Mouse (Mus musculus) forebrain, embryonic 15.5 days (tissue): ENCODE data around the gene Trim60. TPM values are rescaled to one million over a fixed set of nuclear protein-coding genes. Genes with fewer than 3 reads are reported as not detected.
"Not testable (repeated sequence)": the region's sequence is repeated elsewhere in the genome, so short reads cannot be mapped to it uniquely, and the experiment has no call there.

Experiments
- ATAC-seq: fragments of 200-750 bp; cut with Nextera tagmentation; replicated peaks from 2 replicates; pipeline ENCODE4 v1.8.0; 2017; ENCODE audit warnings: mild to moderate bottlenecking, moderate TSS enrichment, moderate library complexity
- H3K27ac ChIP-seq: fragments of 300-500 bp; sonication (generic); replicated peaks from 2 replicates; pipeline ENCODE4 v1.5.1; 2015; ENCODE audit warnings: mild to moderate bottlenecking, inconsistent platforms
- H3K27me3 ChIP-seq: fragments of 300-500 bp; sonication (generic); 2 replicates; pipeline ENCODE4 v1.6.1; 2015; ENCODE audit warnings: inconsistent platforms
- H3K36me3 ChIP-seq: fragments of 300-500 bp; sonication (generic); 2 replicates; pipeline ENCODE4 v1.6.1; 2015; ENCODE audit warnings: mild to moderate bottlenecking, inconsistent platforms
- H3K4me1 ChIP-seq: fragments of 300-500 bp; sonication (generic); 2 replicates; pipeline ENCODE4 v1.6.1; 2015; ENCODE audit warnings: inconsistent platforms
- H3K4me2 ChIP-seq: fragments of 300-500 bp; sonication (generic); replicated peaks from 2 replicates; pipeline ENCODE4 v1.6.1; 2015; ENCODE audit warnings: mild to moderate bottlenecking, inconsistent platforms
- H3K4me3 ChIP-seq: fragments of 300-500 bp; sonication (generic); 2 replicates; pipeline ENCODE4 v1.5.1; 2015; ENCODE audit warnings: mild to moderate bottlenecking, inconsistent platforms
- H3K9ac ChIP-seq: fragments of 300-500 bp; sonication (generic); replicated peaks from 2 replicates; pipeline ENCODE4 v1.6.1; 2015; ENCODE audit warnings: mild to moderate bottlenecking, inconsistent platforms
- H3K9me3 ChIP-seq: fragments of 300-500 bp; sonication (generic); 2 replicates; pipeline ENCODE4 v1.6.1; 2016; ENCODE audit warnings: inconsistent platforms
- WGBS: fragments of 180-500 bp; shearing (Covaris S2); methylation state at CpG from one replicate; pipeline ENCODE4 v1.1.7; 2015; ENCODE audit warnings: mixed read lengths; 5-methylcytosine and 5-hydroxymethylcytosine counted together
- polyA plus RNA-seq: library from polyadenylated mRNA; unstranded; fragments of >200 nt; fragmentation: Nextera tagmentation; extraction: Ambion mirVana; gene quantifications from 2 replicates; pipeline ENCODE4 v1.2.1, GENCODE M21; 2015

The Trim60 gene
- polyA plus RNA-seq, 1 experiment from 2014 or later, result not detected

DNA sequence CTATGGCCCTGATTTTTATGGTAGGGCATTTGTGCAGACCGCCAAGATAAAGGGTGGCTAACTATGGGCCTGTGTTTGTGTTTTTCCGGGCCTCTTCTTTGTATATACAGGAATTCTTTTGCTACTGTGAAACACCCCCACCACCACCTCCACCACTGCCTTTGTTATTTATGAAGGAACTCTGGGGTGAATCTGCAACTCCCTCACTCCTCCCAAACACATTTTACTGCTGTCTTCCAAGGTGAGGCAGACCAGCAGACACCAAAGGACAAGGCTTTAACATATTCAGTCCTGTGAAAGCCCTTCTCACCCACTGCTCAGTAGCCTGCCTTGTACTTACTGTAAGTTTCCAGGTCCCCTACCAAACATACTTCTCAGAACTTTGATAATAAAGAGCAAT lies 15.8 kb upstream of the Trim60 start:
- Histone ChIP-seq H3K9ac (no peak overlapping the region), H3K36me3 (no peaks in the 10 kb centered on the region), H3K4me3 (no peak overlapping the region), H3K4me1 (peaks cover 21% of the 10 kb centered on the region; the same call in 1 of the 2 replicates), H3K4me2 (no peak overlapping the region), H3K27ac (no peak overlapping the region), H3K9me3 (no peaks in the 10 kb centered on the region), H3K27me3 (no peaks in the 10 kb centered on the region)
- WGBS, result 24% methylated on average over 2 of the region's 2 CpGs
- no peak for ATAC-seq

GRCm38 (mm10) chr8:65033056-65033455 lies 14.7 kb upstream of the Trim60 start:
- H3K27ac ChIP-seq, result no peak overlapping the region
- WGBS, result 77% methylated on average over 13 of the region's 13 CpGs
- H3K4me3 ChIP-seq, result no peak overlapping the region
- H3K9me3 ChIP-seq, result no peaks in the 10 kb centered on the region
- no peak overlapping the region for H3K9ac ChIP-seq
- ATAC-seq, result no peak
- H3K36me3 ChIP-seq, result no peaks in the 10 kb centered on the region
- H3K4me1 ChIP-seq, result peaks cover 21% of the 10 kb centered on the region; the same call in 1 of the 2 replicates
- no peak overlapping the region for H3K4me2 ChIP-seq
- H3K27me3 ChIP-seq, result no peaks in the 10 kb centered on the region

DNA sequence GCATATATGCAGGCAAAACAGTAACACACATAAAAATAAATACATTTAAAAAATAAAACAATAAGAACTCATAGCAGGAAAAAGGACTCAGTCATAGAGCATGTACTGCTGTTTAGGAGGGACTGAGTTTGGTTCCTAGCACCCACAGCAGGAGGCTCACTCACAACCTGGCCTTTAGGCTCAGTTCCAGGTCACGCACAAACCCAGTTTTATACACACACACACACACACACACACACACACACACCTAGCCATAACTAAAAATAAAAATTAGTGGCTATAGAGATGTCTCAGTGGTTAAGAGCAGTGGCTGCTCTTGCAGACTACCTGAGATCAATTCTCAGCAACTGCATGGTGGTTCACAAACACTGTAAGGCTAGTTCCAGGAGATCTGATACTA lies 13.7 kb upstream of the Trim60 start:
- Histone ChIP-seq H3K27me3 (no peaks in the 10 kb centered on the region), H3K4me2 (no peak overlapping the region), H3K9me3 (no peaks in the 10 kb centered on the region), H3K36me3 (no peaks in the 10 kb centered on the region), H3K4me1 (peaks cover 19% of the 10 kb centered on the region; the same call in 1 of the 2 replicates), H3K4me3 (no peak overlapping the region), H3K9ac (no peak overlapping the region), H3K27ac (no peak overlapping the region)
- no peak for ATAC-seq
- 94% methylated on average over 1 of the region's 1 CpGs for WGBS

DNA sequence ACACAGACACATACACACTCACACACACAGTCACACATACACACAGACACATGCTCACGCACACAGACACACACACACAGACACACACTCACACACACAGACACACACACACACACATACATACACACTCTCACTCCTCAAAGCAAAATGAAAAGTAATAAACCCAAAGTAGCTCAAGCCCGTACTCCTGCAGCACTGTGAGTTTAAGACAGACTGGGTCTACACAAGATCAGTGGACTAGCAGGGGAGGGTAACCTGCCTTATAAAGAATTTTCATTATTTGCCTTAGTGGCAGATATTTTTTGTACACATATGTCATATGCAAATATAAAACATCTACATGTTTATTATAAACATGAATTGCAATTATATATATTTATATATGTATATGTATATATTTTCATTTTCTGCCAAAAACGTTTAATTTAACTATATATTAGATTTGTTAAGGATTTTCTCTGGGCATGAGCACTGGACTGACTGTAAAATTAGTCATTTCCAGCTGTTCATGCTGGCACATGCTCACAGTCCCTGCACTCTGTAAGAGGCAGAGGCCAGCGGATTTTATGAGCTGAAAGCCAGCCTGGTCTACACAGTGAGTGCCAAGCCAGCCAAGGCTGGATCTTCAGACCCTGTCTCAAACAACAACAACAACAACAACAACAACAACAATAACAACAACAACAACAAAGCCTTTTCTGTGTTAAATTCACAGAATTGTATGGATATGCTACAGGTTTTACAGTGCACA lies 12.5 kb upstream of the Trim60 start:
- Histone ChIP-seq H3K4me2 (no peak overlapping the region), H3K4me3 (no peak overlapping the region), H3K36me3 (no peaks in the 10 kb centered on the region), H3K4me1 (peaks cover 9% of the 10 kb centered on the region; the same call in 1 of the 2 replicates), H3K9ac (no peak overlapping the region), H3K27me3 (no peaks in the 10 kb centered on the region), H3K9me3 (no peaks in the 10 kb centered on the region), H3K27ac (no peak overlapping the region)
- no peak for ATAC-seq
- WGBS, result 83% methylated on average over 4 of the region's 4 CpGs

DNA sequence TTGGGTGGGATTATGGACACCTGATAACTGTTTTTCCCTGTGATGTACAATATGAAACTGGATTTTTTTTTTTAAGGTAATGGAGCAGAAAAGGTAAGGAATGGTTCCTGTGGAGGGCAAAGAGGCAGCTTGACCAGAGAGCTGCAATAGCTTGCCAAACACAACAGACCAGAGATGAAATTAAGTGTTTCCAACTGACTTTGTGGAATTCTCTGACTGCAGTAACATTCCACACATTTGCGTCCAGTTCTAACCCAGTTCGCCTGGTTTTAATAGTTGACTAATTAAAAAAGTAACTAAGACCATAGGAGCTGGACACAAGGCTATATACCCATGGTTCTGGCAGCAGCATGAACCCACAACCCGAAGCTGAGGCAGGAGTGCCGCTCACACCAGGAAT lies 11.4 kb upstream of the Trim60 start:
- Histone ChIP-seq H3K27ac (no peak overlapping the region), H3K36me3 (no peaks in the 10 kb centered on the region), H3K27me3 (no peaks in the 10 kb centered on the region), H3K4me3 (no peak overlapping the region), H3K9me3 (no peaks in the 10 kb centered on the region), H3K4me2 (no peak overlapping the region), H3K9ac (no peak overlapping the region), H3K4me1 (0 out of 2 replicates have a peak, but pooled peaks cover 5% of the 10 kb centered on the region)
- 85% methylated on average over 4 of the region's 4 CpGs for WGBS
- ATAC-seq, result no peak

DNA sequence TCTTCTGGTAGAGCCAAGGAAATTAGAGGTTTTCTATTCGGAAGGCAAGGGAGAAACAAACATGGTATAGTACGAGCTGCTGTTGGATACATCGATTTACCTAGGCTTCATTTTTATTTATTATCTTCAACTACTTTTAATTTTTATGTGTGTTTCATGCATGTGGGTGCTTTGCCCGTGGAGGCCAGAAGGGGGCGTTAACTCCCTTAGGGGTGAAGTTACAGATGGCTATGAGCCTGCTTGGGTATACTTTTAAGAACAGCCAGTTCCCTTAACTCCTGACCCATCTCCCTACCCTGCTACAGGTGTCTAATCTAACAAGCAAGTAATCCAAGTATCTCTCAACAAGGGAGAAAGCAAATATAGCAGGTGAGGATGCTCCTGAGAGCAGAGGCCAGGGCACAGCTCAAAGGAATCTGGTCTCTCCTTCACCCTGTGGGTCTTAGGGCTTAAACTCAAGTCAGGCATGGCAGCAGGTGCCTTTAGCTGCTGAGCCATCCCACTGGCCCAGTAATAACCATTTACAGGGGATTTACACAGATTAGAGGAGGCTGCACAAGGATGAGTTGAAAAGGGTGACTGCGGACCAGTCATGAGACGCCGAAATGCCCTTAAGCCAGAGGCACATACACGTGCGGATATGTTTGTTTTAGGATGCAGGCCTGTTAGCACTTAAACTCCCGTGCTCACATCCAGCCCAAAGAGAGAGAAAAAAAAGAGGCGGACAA lies 10.7 kb upstream of the Trim60 start:
- 79% methylated on average over 12 of the region's 12 CpGs for WGBS
- Histone ChIP-seq H3K4me2 (no peak overlapping the region), H3K27ac (no peak overlapping the region), H3K27me3 (no peaks in the 10 kb centered on the region), H3K4me1 (no peaks in the 10 kb centered on the region), H3K9ac (no peak overlapping the region), H3K36me3 (no peaks in the 10 kb centered on the region), H3K9me3 (no peaks in the 10 kb centered on the region), H3K4me3 (no peak overlapping the region)
- ATAC-seq, result no peak

- H3K27me3 ChIP-seq, result no peaks in the 10 kb centered on the region
- no peaks in the 10 kb centered on the region for H3K9me3 ChIP-seq
- H3K27ac ChIP-seq, result no peak overlapping the region
- ATAC-seq, result peak; percentile 38; the same call in 1 of the 2 replicates
- H3K9ac ChIP-seq, result no peak overlapping the region
- no peaks in the 10 kb centered on the region for H3K36me3 ChIP-seq
- WGBS, result 50% methylated on average over 8 of the region's 8 CpGs
- H3K4me1 ChIP-seq, result no peaks in the 10 kb centered on the region
- no peak overlapping the region for H3K4me2 ChIP-seq
- no peak overlapping the region for H3K4me3 ChIP-seq
These were observed 4.1 kb upstream of the Trim60 start for GRCm38 (mm10) chr8:65022485-65022884.

DNA sequence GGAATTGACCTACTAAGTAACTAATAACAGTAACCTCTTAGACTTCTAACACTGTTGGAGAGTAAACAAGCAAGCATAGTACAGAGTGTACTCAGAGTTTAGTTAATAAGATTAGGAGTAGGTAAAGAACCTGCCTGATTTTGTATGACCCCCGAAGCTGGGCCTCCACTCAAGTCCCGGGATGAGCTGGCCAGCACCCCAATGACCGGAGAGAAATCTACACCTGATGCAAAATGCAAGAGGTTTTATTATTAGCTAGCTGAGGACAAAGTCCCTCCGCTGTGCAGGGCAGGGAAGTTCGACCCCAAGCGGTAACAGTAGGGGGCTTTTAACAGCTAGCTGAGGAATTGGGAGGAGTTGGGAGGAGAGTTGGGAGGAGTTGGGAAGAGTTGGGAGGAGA lies 10.8 kb downstream of the Trim60 start:
- WGBS, result 81% methylated on average over 6 of the region's 6 CpGs
- not testable (repeated sequence) for H3K36me3 ChIP-seq, H3K9me3 ChIP-seq, H3K4me2 ChIP-seq, H3K27me3 ChIP-seq, H3K27ac ChIP-seq, H3K9ac ChIP-seq, H3K4me1 ChIP-seq, ATAC-seq, H3K4me3 ChIP-seq

- WGBS, result 84% methylated on average over 4 of the region's 4 CpGs
- Histone ChIP-seq H3K9ac (no peak overlapping the region), H3K36me3 (no peaks in the 10 kb centered on the region), H3K4me2 (no peak overlapping the region), H3K4me1 (no peaks in the 10 kb centered on the region), H3K27me3 (no peaks in the 10 kb centered on the region), H3K9me3 (no peaks in the 10 kb centered on the region), H3K27ac (no peak overlapping the region), H3K4me3 (no peak overlapping the region)
- ATAC-seq, result no peak
These were observed 19.5 kb downstream of the Trim60 start for GRCm38 (mm10) chr8:64998806-64999365.

GRCm38 (mm10) chr8:64987731-64988130 lies 30.7 kb downstream of the Trim60 start, which contains the start of gene Trim75:
Gene Trim75 (minus strand): TSS chr8:64987831.
- WGBS, result 89% methylated on average over 4 of the region's 4 CpGs
- Histone ChIP-seq H3K4me2 (no peak within 1 kb of the TSS), H3K27ac (no peak within 1 kb of the TSS), H3K4me1 (no peaks in the 10 kb centered on the region), H3K9me3 (no peaks in the 10 kb centered on the region), H3K9ac (no peak within 1 kb of the TSS), H3K27me3 (no peaks in the 10 kb centered on the region), H3K4me3 (no peak within 1 kb of the TSS), H3K36me3 (no peaks in the 10 kb centered on the region)
- ATAC-seq, result no peak

DNA sequence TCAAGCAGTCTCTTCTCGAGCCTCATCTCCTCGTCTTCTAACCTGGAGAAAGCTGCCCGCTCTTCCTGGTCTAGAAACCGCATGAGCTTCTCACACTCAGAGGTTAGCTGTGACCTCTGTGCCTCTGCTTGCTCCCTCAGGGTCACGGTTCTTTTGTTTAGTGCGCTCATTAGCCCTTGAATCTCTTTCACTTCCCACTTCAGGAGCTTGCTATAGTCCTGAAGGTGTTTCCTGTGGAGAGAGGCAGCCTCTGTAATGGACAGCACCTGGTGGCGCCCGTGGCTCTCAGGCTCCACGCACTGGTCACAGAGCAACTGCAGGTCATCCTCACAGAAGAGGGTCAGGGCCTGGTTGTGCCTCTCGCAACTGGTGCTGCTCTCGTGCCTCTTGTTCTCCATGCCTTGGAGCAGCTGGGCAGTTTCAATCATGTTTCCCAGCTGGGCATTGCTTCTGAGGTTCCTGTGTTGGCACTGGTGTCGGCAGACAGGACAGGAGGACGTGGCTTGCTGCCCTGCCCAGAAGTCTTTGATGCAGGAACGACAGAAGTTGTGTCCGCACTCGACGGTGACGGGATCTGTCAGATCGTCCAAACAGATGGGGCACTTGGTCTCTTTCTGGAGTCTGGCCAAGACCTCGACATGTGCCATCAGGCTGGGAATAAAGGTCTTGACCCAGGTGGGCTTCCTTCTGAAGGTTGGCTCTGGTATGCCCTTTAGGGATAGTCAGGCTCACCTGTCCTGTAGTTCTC lies 35.1 kb downstream of the Trim60 start:
- H3K27ac ChIP-seq, result no peak overlapping the region
- no peak overlapping the region for H3K4me2 ChIP-seq
- H3K4me3 ChIP-seq, result no peak overlapping the region
- ATAC-seq, result no peak
- no peaks in the 10 kb centered on the region for H3K27me3 ChIP-seq
- WGBS, result 74% methylated on average over 20 of the region's 20 CpGs
- no peaks in the 10 kb centered on the region for H3K4me1 ChIP-seq
- no peak overlapping the region for H3K9ac ChIP-seq
- no peaks in the 10 kb centered on the region for H3K9me3 ChIP-seq
- no peaks in the 10 kb centered on the region for H3K36me3 ChIP-seq

DNA sequence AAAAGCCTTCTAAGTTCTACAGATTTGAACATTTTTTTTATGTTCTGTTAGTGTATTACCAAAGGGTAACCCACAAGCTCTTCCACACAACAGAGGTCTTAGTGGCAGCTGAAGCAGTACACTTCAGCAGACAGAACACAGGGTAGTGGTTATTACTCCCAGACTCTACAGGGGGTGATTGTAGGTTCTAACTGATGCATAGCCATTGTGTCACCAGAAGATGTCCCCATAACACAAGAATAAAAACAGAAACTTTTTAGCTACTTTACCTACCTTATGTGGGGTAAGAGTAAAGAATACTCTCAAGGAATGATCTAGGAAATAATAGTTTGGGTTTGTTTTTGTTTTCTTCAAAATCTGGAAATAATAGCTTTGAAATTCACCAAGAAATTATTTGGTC lies 55.5 kb downstream of the Trim60 start:
- no peak overlapping the region for H3K4me3 ChIP-seq
- H3K9me3 ChIP-seq, result no peaks in the 10 kb centered on the region
- no peaks in the 10 kb centered on the region for H3K4me1 ChIP-seq
- H3K36me3 ChIP-seq, result peaks cover 9% of the 10 kb centered on the region
- no peak overlapping the region for H3K9ac ChIP-seq
- H3K27ac ChIP-seq, result no peak overlapping the region
- no peak for ATAC-seq
- no peak overlapping the region for H3K4me2 ChIP-seq
- H3K27me3 ChIP-seq, result no peaks in the 10 kb centered on the region
